Mouse (Mus musculus) limb, embryonic 14.5 days (tissue): ENCODE measurements around the gene Pgap2. TPM values are rescaled to one million over a fixed set of nuclear protein-coding genes. Genes with fewer than 3 reads are reported as not detected.

ENCODE experiments used
- ATAC-seq: fragments of 200-750 bp; cut with Nextera tagmentation; 2 replicates; pipeline ENCODE4 v1.8.0; 2017; ENCODE audit warnings: low read depth, moderate number of reproducible peaks, moderate TSS enrichment; ENCODE audit not compliant: low FRiP score
- DNase-seq: peaks from one replicate; pipeline ENCODE4 v3.0.0-alpha.2; 2015; ENCODE audit warnings: low spot score
- H3K27ac ChIP-seq: fragments of 300-500 bp; sonication (generic); replicated peaks from 2 replicates; pipeline ENCODE4 v1.5.1; 2014; ENCODE audit warnings: low read depth, mild to moderate bottlenecking, low read length, moderate library complexity, mixed read lengths
- H3K27me3 ChIP-seq: fragments of 300-500 bp; sonication (generic); 2 replicates; pipeline ENCODE4 v1.6.1; 2014; ENCODE audit warnings: low read length, mixed read lengths; ENCODE audit not compliant: control insufficient read depth, insufficient read depth
- H3K36me3 ChIP-seq: fragments of 300-500 bp; sonication (generic); 2 replicates; pipeline ENCODE4 v1.6.1; 2014; ENCODE audit warnings: mild to moderate bottlenecking, low read length, moderate library complexity, mixed read lengths; ENCODE audit not compliant: control insufficient read depth, insufficient read depth
- H3K4me1 ChIP-seq: fragments of 300-500 bp; sonication (generic); 2 replicates; pipeline ENCODE4 v1.6.1; 2014; ENCODE audit warnings: antibody characterized with exemption, low read length, mixed read lengths; ENCODE audit not compliant: control insufficient read depth, insufficient read depth
- H3K4me2 ChIP-seq: fragments of 300-500 bp; sonication (generic); replicated peaks from 2 replicates; pipeline ENCODE4 v1.6.1; 2014; ENCODE audit warnings: low read depth, mild to moderate bottlenecking, low read length, moderate library complexity; ENCODE audit not compliant: severe bottlenecking
- H3K4me3 ChIP-seq: fragments of 300-500 bp; sonication (generic); replicated peaks from 2 replicates; pipeline ENCODE4 v1.5.1; 2014; ENCODE audit warnings: low read length
- H3K9ac ChIP-seq: fragments of 300-500 bp; sonication (generic); 2 replicates; pipeline ENCODE4 v1.6.1; 2014; ENCODE audit warnings: mild to moderate bottlenecking, low read depth, low read length, moderate library complexity; ENCODE audit not compliant: severe bottlenecking
- H3K9me3 ChIP-seq: fragments of 300-500 bp; sonication (generic); 2 replicates; pipeline ENCODE4 v1.6.1; 2016; ENCODE audit warnings: low read length; ENCODE audit not compliant: control insufficient read depth
- POLR2A ChIP-seq: fragments of 200-500 bp; IDR thresholded peaks from 2 replicates; pipeline ENCODE4 v1.8.0; 2012; ENCODE audit warnings: inconsistent platforms, mild to moderate bottlenecking, moderate library complexity, borderline replicate concordance; ENCODE audit not compliant: insufficient read depth, insufficient read length; ENCODE audit errors: extremely low read depth
- WGBS: fragments of 180-500 bp; shearing (Covaris S2); extraction: QIAGEN DNeasy Blood & Tissue Kit; methylation state at CpG from one replicate; pipeline ENCODE4 v1.1.7; 2014; 5-methylcytosine and 5-hydroxymethylcytosine counted together
- polyA plus RNA-seq, 2 experiments: library from polyadenylated mRNA; depleted of rRNA in 1 of 2; stranded (reverse) in 1 of 2; unstranded in 1 of 2; fragments of >200 nt; fragmentation: Nextera tagmentation in 1 of 2; extraction: Ambion mirVana in 1 of 2; gene quantifications; 2 replicates each; pipeline versions ENCODE4 v1.2.1 to v1.2.3; 2012 to 2014

The Pgap2 gene
- polyA plus RNA-seq, 2 experiments, result 77.1 to 94.2 TPM

DNA sequence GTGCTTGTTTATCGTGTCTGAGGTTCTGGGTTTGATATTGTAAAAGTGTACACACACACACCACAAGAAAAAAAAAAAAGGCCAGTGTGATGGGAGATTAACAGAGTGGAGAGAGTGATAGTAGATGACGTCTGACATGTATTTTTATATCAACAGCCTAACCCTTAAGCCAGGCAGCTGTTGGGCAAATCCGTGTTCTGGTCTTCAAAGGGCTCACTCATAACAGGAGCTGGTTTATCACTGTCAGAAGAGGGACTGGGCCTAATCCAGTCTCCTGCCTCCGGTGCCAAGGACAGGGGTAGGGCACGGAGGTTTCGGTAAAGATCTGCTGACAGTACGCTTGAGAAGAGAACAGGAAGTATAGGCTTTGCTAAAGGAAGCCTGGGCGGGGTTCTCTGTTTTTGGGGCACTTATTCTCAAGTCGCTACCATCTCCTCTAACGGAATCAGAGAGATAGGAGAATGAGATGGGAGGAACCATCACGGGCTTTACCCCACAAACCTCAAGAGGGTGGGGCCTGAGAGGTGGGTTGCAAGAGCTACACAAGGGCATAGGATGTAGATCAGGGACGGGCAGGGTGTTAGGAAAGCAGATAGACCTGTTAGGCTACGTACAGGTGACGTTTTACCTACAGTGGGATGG is 56.5 kb downstream of the Pgap2 start:
- peaks cover 6% of the 10 kb centered on the region; the same call in 1 of the 2 replicates for H3K4me1 ChIP-seq
- no peak for TF ChIP-seq POLR2A
- no peaks in the 10 kb centered on the region for H3K36me3 ChIP-seq
- no peak for DNase-seq
- no peaks in the 10 kb centered on the region; the same call in 1 of the 2 replicates for H3K27me3 ChIP-seq
- H3K9me3 ChIP-seq, result no peaks in the 10 kb centered on the region
- WGBS, result 45% methylated on average over 14 of the region's 14 CpGs
- peak; percentile 3; the same call in 1 of the 2 replicates for ATAC-seq
- no peak overlapping the region for H3K4me3 ChIP-seq
- H3K27ac ChIP-seq, result no peak overlapping the region
- no peak overlapping the region for H3K9ac ChIP-seq
- H3K4me2 ChIP-seq, result no peak overlapping the region

DNA sequence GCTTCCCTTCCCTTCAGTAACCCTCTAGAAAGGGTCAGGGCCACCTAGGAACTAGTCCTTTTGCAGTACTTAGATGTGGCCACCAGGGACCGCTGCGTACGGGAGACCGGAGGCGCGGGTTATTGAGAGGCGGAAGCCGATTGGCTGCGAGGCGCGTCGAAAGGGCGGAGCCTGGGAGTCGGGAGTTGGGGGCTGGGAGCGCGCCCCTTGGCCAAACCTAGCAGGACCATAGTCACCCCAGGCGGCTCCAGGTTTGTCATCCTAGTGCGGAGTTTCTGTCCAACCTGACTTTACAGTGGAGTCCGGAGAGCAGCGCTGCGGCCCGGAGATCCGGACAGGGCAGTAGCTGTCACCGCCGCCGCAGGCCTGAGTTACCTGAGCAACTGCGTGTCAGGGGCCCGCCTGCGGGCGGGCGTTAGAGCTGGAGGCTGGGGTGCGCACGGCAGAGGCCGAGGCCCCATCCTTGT is 57.1 kb downstream of the Pgap2 start:
- ATAC-seq, result peak; percentile 91
- TF ChIP-seq POLR2A, result no peak
- H3K4me3 ChIP-seq, result peak overlapping the region; percentile 86
- peaks cover 6% of the 10 kb centered on the region; the same call in 1 of the 2 replicates for H3K4me1 ChIP-seq
- peak; percentile 95 for DNase-seq
- no peaks in the 10 kb centered on the region for H3K9me3 ChIP-seq
- peak overlapping the region; percentile 78 for H3K9ac ChIP-seq
- H3K27ac ChIP-seq, result peak overlapping the region; percentile 38; the same call in 1 of the 2 replicates
- 0% methylated on average over 34 of the region's 34 CpGs for WGBS
- H3K36me3 ChIP-seq, result no peaks in the 10 kb centered on the region
- peak overlapping the region; percentile 90 for H3K4me2 ChIP-seq
- H3K27me3 ChIP-seq, result no peaks in the 10 kb centered on the region; the same call in 1 of the 2 replicates

DNA sequence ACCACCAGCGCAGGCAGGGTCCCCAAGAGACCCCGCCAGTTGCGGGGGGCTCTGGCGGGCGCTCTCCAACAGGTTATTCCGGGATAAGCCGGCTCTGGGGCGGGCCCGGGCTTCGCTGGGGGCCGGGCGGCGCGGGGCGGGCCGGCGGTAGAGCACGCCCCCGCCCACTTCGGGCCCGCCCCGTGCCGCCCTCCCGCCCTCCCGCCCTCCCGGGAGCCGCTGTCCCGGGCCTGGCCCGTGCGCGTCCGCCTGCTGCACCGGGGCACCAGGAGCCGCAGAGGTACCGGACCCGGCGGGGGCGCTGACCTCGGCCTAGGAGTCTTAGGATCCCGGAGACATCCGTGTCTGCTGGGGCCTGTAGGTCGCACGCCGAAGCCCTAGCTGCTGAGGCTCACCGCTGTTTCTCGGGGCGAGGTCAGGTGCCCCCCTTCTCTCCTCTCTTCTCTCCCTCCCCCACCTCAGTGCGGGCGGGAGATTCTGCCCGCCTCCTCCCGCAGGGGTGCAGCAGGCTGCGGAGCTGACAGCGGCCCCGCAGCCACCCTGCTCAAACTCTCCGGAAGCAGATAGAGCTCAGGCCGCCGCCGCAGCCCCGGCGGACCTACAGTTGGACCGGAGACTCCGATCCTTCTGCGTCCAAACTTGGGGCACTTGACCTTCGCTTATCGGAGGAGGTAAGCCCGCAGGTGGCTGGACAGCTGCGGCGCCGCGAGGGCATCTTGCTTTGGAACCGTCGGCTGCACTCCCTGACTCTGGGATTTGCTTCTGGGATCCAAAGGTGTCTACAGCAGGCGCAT is 57.8 kb downstream of the Pgap2 start, which contains the start of gene Stim1:
Gene Stim1, plus strand, starts transcription at position 206 of the 794 bp plus-strand sequence.
- ATAC-seq, result peak; percentile 90
- TF ChIP-seq POLR2A, result 0 out of 2 replicates have a peak, but pooled peaks have one; percentile 17
- H3K36me3 ChIP-seq, result no peaks in the 10 kb centered on the region
- peak; percentile 72 for DNase-seq
- H3K27ac ChIP-seq, result peak within 1 kb of the TSS; percentile 38; the same call in 1 of the 2 replicates
- H3K9ac ChIP-seq, result peak within 1 kb of the TSS; percentile 78
- no peaks in the 10 kb centered on the region for H3K9me3 ChIP-seq
- H3K4me3 ChIP-seq, result peak within 1 kb of the TSS; percentile 86
- H3K4me1 ChIP-seq, result peaks cover 6% of the 10 kb centered on the region; the same call in 1 of the 2 replicates
- WGBS, result under 1% methylated on average over 49 of the region's 73 CpGs
- peak within 1 kb of the TSS; percentile 90 for H3K4me2 ChIP-seq
- no peaks in the 10 kb centered on the region; the same call in 1 of the 2 replicates for H3K27me3 ChIP-seq

DNA sequence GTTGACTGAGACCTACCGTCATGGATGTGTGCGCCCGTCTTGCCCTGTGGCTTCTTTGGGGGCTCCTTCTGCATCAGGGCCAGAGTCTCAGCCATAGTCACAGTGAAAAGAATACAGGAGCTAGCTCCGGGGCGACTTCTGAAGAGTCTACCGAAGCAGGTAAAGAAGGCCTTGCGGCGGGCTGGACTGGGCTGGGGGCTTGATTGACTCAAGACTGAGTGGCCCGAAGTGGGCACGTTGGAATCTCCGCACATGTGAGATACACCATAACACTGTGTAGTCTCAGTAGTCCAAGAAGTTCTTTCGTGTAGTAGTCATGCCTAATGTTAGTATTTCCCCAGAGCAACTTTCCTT is 58.4 kb downstream of the Pgap2 start:
- DNase-seq (no peak), ATAC-seq (no peak)
- H3K4me1 ChIP-seq, result peaks cover 6% of the 10 kb centered on the region; the same call in 1 of the 2 replicates
- H3K4me2 ChIP-seq, result peak overlapping the region; percentile 90
- H3K27me3 ChIP-seq, result no peaks in the 10 kb centered on the region; the same call in 1 of the 2 replicates
- peak overlapping the region; percentile 86 for H3K4me3 ChIP-seq
- H3K9me3 ChIP-seq, result no peaks in the 10 kb centered on the region
- TF ChIP-seq POLR2A, result no peak
- H3K9ac ChIP-seq, result peak overlapping the region; percentile 78
- H3K27ac ChIP-seq, result no peak overlapping the region
- WGBS, result 7% methylated on average over 12 of the region's 12 CpGs
- H3K36me3 ChIP-seq, result no peaks in the 10 kb centered on the region

DNA sequence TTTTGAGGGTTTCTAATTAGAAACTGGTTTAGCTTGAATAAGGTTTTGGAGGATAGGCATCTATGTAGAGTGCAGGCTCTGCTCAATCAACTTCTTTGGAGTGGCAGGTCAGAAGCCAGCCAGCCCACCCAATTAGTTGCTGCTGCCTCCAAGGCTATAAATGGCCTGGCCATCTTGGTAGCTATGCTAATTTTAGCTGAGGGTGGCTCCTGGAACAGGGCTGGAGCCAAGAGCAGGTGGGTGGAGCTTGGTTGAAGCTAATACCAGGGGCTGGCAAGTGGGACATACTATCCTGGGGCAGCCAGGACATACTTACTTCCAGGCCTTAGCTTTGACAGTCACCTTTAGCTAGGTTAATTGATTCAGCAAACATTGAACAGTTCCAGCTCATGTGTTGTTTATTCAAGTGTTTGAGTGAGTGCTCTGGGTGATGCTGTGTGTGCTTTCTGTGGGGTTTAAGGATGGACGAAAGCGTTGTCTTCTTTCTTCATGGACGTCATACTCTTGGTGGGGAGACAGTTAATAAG is 62.5 kb downstream of the Pgap2 start:
- no peaks in the 10 kb centered on the region for H3K9me3 ChIP-seq
- no peak for TF ChIP-seq POLR2A
- H3K4me3 ChIP-seq, result no peak overlapping the region
- H3K4me1 ChIP-seq, result peaks cover 6% of the 10 kb centered on the region; the same call in 1 of the 2 replicates
- no peaks in the 10 kb centered on the region; the same call in 1 of the 2 replicates for H3K27me3 ChIP-seq
- H3K36me3 ChIP-seq, result no peaks in the 10 kb centered on the region
- no peak overlapping the region for H3K4me2 ChIP-seq
- no peak overlapping the region for H3K9ac ChIP-seq
- no peak overlapping the region for H3K27ac ChIP-seq
- no peak for DNase-seq
- WGBS, result 89% methylated on average over 3 of the region's 3 CpGs
- no peak for ATAC-seq
